Mouse (Mus musculus) ovary, postnatal 36 days (tissue): ENCODE results near the gene Palld.

ENCODE experiments used
- DNase-seq: peaks from one replicate; pipeline ENCODE4 v3.0.0; 2022; ENCODE audit warnings: low spot score, mixed read lengths

Palld gene

GRCm38 (mm10) chr8:61685280-61685679 lies 217.2 kb downstream of the Palld start:
- no peak for DNase-seq

GRCm38 (mm10) chr8:61684280-61684939 lies 218.1 kb downstream of the Palld start:
- no peak for DNase-seq

DNA sequence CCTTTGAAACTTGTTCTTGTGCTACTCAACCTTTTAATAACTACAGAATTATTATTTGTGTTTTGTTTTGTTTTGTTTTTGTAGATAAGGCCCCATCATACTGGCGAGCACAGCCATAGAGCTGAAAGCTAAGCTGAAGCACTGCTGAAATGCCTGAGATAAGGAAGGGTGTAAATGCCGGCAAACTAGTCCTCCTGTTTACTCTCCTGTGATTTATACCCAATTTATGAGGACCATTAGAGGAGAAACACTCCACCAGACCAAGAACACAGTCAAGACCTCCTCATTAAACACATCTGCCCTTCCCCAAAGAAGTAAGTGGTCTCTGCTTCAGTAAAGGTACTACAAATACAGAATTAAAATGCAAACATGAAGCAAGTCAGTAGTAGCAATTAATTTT lies 219.6 kb downstream of the Palld start:
- no peak for DNase-seq

GRCm38 (mm10) chr8:61681217-61681616 lies 221.3 kb downstream of the Palld start:
- no peak for DNase-seq

GRCm38 (mm10) chr8:61677227-61677626 lies 225.3 kb downstream of the Palld start:
- DNase-seq: no peak

DNA sequence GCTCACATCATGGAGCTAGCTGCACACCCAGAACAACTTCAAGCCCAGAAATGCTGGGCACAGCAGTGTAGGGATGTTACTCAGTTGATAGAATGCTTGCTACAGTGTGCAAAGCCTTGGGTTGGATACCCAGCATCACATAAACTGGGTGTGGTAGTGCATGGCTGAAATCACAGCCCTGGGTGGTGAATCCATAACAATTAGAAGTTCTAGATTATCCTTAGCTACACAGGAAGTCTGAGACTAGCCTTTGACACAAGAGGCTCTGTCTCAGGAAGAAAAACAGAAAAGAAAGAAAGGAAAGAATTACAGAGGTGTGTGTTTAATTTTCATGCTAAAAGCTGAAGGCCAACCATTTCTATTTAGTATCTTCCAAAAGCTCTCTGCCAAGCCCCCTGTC lies 231.3 kb downstream of the Palld start:
- no peak for DNase-seq

GRCm38 (mm10) chr8:61670376-61670775 lies 232.1 kb downstream of the Palld start:
- DNase-seq: no peak

- DNase-seq: no peak
These were observed 235.6 kb downstream of the Palld start for GRCm38 (mm10) chr8:61666919-61667318.

GRCm38 (mm10) chr8:61665021-61665420 lies 237.5 kb downstream of the Palld start:
- DNase-seq: no peak

GRCm38 (mm10) chr8:61664162-61664561 lies 238.3 kb downstream of the Palld start:
- DNase-seq: no peak

DNA sequence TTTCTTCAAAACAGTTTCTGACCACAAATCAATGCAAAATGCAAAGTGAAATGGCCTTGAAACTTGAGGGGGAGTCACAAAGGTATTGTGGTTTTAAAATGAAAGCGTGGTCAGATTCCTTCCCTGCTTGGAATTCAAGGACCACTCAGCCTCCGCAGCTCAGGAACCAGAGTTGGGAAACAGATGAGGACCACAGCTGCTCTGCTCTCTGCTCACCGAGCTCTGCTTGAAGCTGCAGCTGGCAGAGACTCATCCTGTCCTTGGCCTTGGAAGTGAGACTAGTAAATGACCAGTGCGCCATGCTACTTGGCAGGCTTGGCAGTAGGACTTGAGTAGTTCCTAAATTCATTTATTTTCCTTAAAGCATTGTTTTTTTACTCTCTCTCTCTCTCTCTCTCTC lies 239.7 kb downstream of the Palld start:
- DNase-seq: peak; percentile 23

DNA sequence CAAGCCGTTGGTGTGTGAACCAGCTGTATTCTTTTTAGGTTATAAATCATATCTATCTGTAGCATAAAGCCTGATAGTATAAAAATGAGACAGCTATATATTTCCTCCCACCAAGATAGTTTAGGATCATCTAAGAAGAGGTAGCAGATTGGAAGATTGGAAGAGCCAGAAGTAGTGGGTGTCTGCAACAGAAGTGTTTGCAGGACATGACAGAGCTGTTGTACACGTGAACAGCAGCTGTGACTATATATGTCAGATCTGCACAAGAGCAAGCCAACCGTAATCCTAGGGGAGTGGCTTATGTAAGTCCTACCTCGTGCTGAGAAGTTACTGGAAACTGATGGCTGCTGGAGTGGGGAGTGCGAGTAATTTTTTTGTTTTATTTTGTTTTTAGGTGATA lies 240.9 kb downstream of the Palld start:
- no peak for DNase-seq

GRCm38 (mm10) chr8:61660961-61661360 lies 241.5 kb downstream of the Palld start:
- DNase-seq: no peak

DNA sequence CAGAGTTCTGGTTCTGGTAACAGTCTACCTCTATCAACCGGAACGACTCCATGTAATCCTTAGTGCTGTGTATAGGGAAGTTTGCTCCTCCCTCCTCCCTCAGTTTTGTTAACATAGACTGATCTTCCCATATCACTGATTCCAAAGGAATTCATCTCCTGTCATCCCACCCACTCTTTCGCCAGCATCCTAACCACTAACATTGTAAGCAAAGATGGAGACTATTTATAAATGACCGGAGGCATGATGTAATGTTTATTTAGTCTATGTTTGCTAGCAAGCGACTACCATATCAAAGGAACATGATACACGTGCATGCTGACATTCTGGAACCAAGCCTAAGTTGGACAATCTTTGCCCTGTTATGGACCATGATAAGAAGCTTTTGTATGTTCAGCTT lies 250.5 kb downstream of the Palld start:
- DNase-seq: no peak

- DNase-seq: no peak
These were observed 256.2 kb downstream of the Palld start for GRCm38 (mm10) chr8:61646195-61646835.

DNA sequence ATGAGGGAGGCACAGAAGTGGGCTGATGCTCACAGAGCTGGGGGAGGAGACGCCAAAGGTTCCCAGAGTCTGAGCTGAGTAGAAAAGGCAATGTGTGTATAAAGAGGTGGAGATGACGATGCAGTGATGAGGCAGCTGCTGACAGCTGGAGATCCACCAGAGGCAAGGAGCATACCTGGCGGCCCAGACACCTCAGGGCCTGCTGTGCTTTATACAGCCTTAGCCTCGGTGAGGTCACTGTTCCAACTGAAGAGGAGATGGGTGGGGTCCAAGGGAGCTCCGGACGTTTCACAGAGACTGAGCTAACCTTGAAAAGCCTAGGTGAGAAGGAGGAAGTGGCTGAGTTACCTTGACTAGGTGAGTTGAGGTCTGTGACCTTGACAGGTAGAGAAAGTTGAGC lies 256.8 kb downstream of the Palld start:
- DNase-seq: no peak

- no peak for DNase-seq
These were observed 259.3 kb downstream of the Palld start for GRCm38 (mm10) chr8:61643215-61643614.

DNA sequence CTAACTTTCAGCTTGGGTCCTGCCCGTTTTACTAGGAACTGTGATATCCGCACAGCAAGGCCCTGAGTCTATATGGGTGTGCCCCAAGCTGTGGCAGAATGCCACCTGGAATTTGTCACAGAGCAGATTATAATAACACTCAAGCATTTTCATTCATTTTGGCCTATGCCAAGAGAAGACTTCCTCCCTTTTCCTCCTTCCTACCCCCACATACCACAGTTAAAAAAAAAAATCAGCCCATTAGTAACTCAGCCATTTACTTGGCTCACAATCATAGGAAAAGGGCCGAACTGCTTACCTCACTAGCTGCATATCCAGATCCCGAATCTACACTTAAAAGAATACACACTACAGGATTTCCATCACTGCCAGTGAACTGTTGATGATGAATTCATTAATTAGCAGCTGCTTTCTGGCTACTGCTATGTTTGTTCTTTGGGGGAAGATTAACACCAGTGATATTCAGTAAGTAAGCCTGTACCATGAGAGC lies 260.1 kb downstream of the Palld start:
- DNase-seq: peak; percentile 16

GRCm38 (mm10) chr8:61639596-61639995 lies 262.9 kb downstream of the Palld start:
- no peak for DNase-seq

- no peak for DNase-seq
These were observed 263.5 kb downstream of the Palld start for GRCm38 (mm10) chr8:61639008-61639407.

GRCm38 (mm10) chr8:61637736-61638135 lies 264.8 kb downstream of the Palld start:
- no peak for DNase-seq

DNA sequence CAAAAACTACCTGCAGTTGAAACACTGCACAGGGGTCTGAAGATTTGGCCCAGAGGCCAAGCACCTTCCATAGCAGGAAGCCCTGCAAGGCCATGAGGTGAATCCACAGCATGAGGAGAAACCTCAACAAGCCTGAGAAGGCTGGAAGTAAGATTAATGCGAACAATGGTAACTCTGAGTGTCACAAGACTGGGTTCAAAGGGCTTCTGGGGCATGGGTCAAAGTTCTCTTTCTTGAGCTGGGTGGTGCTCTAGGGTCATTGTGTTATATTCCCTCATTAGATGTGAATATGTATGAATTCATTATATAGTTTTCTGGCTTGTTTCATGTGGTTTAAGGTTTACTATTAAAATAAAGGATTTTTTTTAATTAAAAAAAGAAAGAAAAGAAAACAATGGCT lies 267.7 kb downstream of the Palld start:
- DNase-seq: no peak

DNA sequence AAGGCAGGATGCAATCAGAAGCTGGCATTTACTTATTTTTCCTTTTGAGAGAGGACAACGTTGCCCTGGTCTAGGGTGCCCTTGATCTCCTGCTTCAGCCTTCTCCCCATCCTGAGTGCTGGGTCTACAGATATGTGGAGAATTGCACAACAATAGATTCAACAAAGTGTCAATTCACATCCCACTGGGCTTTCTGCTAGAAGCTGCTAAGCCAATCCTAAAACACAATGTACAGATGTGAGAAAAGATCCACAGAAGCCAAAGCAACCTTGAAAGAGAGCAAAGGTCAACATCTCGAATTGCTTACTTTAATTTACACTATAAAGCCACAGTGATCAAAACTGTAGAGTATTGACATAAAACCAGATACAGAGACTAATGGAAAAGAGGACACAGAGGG lies 270.2 kb downstream of the Palld start:
- no peak for DNase-seq

GRCm38 (mm10) chr8:61629631-61629968 lies 272.9 kb downstream of the Palld start:
- DNase-seq: no peak
